Mouse (Mus musculus): ENCODE measurements around the gene Dock2. TPM values are rescaled to one million over a fixed set of nuclear protein-coding genes. Genes with fewer than 3 reads are reported as not detected.

The Dock2 gene
- polyA plus RNA-seq, 1 experiment = not detected

DNA sequence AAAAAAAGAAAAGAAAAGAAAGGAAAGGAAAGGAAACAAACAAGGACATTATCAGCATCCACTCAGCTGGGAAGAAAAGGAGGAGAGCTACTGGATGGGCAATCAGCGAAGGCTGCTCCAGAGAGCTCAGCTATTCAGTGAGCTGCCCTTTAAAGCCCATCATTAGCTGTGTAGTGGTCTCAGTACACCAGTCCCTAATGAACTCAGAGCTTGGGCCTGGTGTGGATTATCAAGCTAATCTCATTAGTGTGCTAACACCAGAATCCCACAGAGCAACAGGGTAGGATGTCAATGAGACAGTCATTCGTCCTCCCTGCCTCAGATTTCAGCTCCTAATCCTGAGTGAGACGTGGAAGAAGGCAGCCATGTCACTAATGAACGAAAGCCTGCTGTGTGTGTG, 493.4 kb downstream of the Dock2 start:
- no peak overlapping the region for H3K27ac ChIP-seq (ENCODE audit: insufficient read depth, low read length)
- H3K27me3 ChIP-seq (ENCODE audit: control insufficient read depth, insufficient read depth, low read length, poor library complexity, severe bottlenecking) = no peaks in the 10 kb centered on the region
- no peak overlapping the region for H3K9ac ChIP-seq (ENCODE audit: low read depth, poor library complexity, severe bottlenecking)

DNA sequence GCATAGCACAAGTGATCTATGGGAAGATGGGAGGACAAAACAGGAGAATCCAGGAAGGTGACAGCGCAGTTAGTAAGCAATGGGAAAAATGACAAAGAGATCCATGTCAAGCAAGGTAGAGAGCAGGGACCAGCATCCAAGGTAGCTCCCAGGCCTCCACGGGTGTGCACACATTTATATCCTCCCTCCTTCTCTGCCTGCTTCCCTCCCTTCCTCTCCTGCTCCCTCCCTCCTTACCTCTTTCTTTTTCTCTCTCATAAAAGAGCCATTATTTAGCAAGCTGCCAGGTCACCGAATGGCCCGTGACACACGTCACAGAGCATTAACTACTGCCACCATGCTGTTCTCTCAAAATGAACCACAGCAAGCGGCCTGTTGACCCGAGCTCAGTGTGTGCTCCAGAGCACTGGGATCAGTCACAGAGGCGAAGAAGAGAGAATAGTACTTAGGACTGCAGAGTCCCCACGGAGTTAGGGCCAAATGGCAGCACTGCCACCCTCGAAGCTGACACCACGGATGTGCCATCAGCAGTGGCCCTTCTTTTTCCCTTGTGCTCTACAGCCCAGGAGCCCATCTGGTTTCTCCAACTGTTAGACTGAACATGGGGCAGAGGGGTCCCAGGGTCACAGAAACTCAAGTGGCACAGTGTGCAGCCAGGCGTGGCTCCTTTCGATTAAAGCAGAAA, 499.4 kb downstream of the Dock2 start:
- Histone ChIP-seq H3K9me3 (replicated peaks; ENCODE audit: control insufficient read depth, insufficient read depth, low read length, poor library complexity, severe bottlenecking) (no peaks in the 10 kb centered on the region), H3K27me3 (ENCODE audit: control insufficient read depth, insufficient read depth, low read length, poor library complexity, severe bottlenecking) (no peaks in the 10 kb centered on the region), H3K27ac (ENCODE audit: insufficient read depth, low read length) (no peak overlapping the region), H3K9ac (ENCODE audit: low read depth, poor library complexity, severe bottlenecking) (no peak overlapping the region), H3K4me3 (ENCODE audit: low read depth, low read length) (no peak overlapping the region), H3K36me3 (ENCODE audit: control insufficient read depth, insufficient read depth, low read length, poor library complexity, severe bottlenecking) (no peaks in the 10 kb centered on the region), H3K4me1 (ENCODE audit: control insufficient read depth, insufficient read depth, low read length) (no peaks in the 10 kb centered on the region)
- TF ChIP-seq EP300 (IDR thresholded peaks at IDR 0.05; ENCODE audit: insufficient read depth, low read depth, low read length) = no peak

More for the DNA sequence above, 493.4 kb downstream of the Dock2 start:
- Histone ChIP-seq H3K4me1 (ENCODE audit: control insufficient read depth, insufficient read depth, low read length) (no peaks in the 10 kb centered on the region), H3K9me3 (replicated peaks; ENCODE audit: control insufficient read depth, insufficient read depth, low read length, poor library complexity, severe bottlenecking) (no peaks in the 10 kb centered on the region), H3K36me3 (ENCODE audit: control insufficient read depth, insufficient read depth, low read length, poor library complexity, severe bottlenecking) (no peaks in the 10 kb centered on the region), H3K4me3 (ENCODE audit: low read depth, low read length) (no peak overlapping the region)
- no peak for TF ChIP-seq POLR2A (IDR thresholded peaks at IDR 0.05; ENCODE audit: insufficient read depth, low read length)

DNA sequence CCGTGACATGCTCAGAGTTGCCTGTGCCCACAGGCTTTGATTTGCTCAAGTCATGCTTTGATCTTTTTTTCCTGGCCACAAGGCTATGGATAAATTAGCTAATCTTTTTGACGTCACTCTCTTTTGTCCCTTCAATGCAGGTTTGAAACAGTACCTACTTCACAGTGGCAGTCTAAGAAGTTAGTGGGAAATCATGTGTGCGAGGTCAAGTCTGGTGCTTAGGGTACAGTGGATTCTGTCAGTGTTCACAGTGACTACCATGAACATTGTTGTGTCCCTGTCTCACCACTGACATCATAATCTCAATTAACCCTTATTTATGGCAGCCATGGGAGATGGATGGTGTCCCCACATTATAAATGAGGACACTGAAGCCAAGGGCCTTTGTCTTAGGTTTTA, 506.6 kb downstream of the Dock2 start:
- no peaks in the 10 kb centered on the region for H3K27me3 ChIP-seq (ENCODE audit: control insufficient read depth, insufficient read depth, low read length, poor library complexity, severe bottlenecking)
- no peak overlapping the region for H3K9ac ChIP-seq (ENCODE audit: low read depth, poor library complexity, severe bottlenecking)
- no peak overlapping the region for H3K4me3 ChIP-seq (ENCODE audit: low read depth, low read length)
- no peak overlapping the region for H3K27ac ChIP-seq (ENCODE audit: insufficient read depth, low read length)
- TF ChIP-seq EP300 (IDR thresholded peaks at IDR 0.05; ENCODE audit: insufficient read depth, low read depth, low read length) (no peak), POLR2A (IDR thresholded peaks at IDR 0.05; ENCODE audit: insufficient read depth, low read length) (no peak), CTCF (IDR thresholded peaks at IDR 0.05; ENCODE audit: low read depth, low read length) (no peak)
- H3K36me3 ChIP-seq (ENCODE audit: control insufficient read depth, insufficient read depth, low read length, poor library complexity, severe bottlenecking) = no peaks in the 10 kb centered on the region
- H3K4me1 ChIP-seq (ENCODE audit: control insufficient read depth, insufficient read depth, low read length) = no peaks in the 10 kb centered on the region
- no peaks in the 10 kb centered on the region for H3K9me3 ChIP-seq (replicated peaks; ENCODE audit: control insufficient read depth, insufficient read depth, low read length, poor library complexity, severe bottlenecking)

- TF ChIP-seq POLR2A (IDR thresholded peaks at IDR 0.05; ENCODE audit: insufficient read depth, low read length) (no peak), EP300 (IDR thresholded peaks at IDR 0.05; ENCODE audit: insufficient read depth, low read depth, low read length) (no peak), CTCF (IDR thresholded peaks at IDR 0.05; ENCODE audit: low read depth, low read length) (no peak)
- Histone ChIP-seq H3K9ac (ENCODE audit: low read depth, poor library complexity, severe bottlenecking) (no peak overlapping the region), H3K27ac (ENCODE audit: insufficient read depth, low read length) (no peak overlapping the region), H3K9me3 (replicated peaks; ENCODE audit: control insufficient read depth, insufficient read depth, low read length, poor library complexity, severe bottlenecking) (no peaks in the 10 kb centered on the region), H3K4me1 (ENCODE audit: control insufficient read depth, insufficient read depth, low read length) (no peaks in the 10 kb centered on the region), H3K4me3 (ENCODE audit: low read depth, low read length) (no peak overlapping the region), H3K27me3 (ENCODE audit: control insufficient read depth, insufficient read depth, low read length, poor library complexity, severe bottlenecking) (no peaks in the 10 kb centered on the region), H3K36me3 (ENCODE audit: control insufficient read depth, insufficient read depth, low read length, poor library complexity, severe bottlenecking) (no peaks in the 10 kb centered on the region)
Observed at GRCm38 (mm10) chr11:34276363-34277046, 507.2 kb downstream of the Dock2 start.

DNA sequence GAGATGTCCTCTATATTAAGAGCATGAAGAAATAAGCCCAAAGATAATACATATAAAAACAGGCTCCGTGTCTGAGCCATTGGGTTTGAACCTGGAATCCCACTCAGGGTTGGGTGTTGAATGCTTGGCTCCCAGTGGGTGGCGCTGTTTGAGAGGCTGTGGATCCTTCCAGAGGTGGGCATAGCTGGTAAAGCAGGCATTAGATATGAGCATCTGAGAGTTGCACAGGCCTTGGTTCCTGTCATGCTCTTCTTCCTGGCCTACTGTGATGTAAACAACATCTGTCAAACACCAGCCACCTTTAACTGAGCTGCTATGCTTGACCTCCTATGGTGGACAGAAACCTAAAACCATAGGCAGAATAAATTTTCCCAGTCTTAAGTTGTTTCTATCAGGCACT, 507.8 kb downstream of the Dock2 start:
- Histone ChIP-seq H3K4me3 (ENCODE audit: low read depth, low read length) (no peak overlapping the region), H3K27me3 (ENCODE audit: control insufficient read depth, insufficient read depth, low read length, poor library complexity, severe bottlenecking) (no peaks in the 10 kb centered on the region), H3K4me1 (ENCODE audit: control insufficient read depth, insufficient read depth, low read length) (no peaks in the 10 kb centered on the region), H3K36me3 (ENCODE audit: control insufficient read depth, insufficient read depth, low read length, poor library complexity, severe bottlenecking) (no peaks in the 10 kb centered on the region), H3K27ac (ENCODE audit: insufficient read depth, low read length) (no peak overlapping the region), H3K9me3 (replicated peaks; ENCODE audit: control insufficient read depth, insufficient read depth, low read length, poor library complexity, severe bottlenecking) (no peaks in the 10 kb centered on the region), H3K9ac (ENCODE audit: low read depth, poor library complexity, severe bottlenecking) (no peak overlapping the region)
- TF ChIP-seq CTCF (IDR thresholded peaks at IDR 0.05; ENCODE audit: low read depth, low read length) (peak; percentile 55), POLR2A (IDR thresholded peaks at IDR 0.05; ENCODE audit: insufficient read depth, low read length) (no peak)

- H3K36me3 ChIP-seq (ENCODE audit: control insufficient read depth, insufficient read depth, low read length, poor library complexity, severe bottlenecking) = no peaks in the 10 kb centered on the region
- no peak overlapping the region for H3K27ac ChIP-seq (ENCODE audit: insufficient read depth, low read length)
- no peak overlapping the region for H3K9ac ChIP-seq (ENCODE audit: low read depth, poor library complexity, severe bottlenecking)
- no peaks in the 10 kb centered on the region for H3K27me3 ChIP-seq (ENCODE audit: control insufficient read depth, insufficient read depth, low read length, poor library complexity, severe bottlenecking)
- H3K4me3 ChIP-seq (ENCODE audit: low read depth, low read length) = no peak overlapping the region
- TF ChIP-seq POLR2A (IDR thresholded peaks at IDR 0.05; ENCODE audit: insufficient read depth, low read length) (no peak), EP300 (IDR thresholded peaks at IDR 0.05; ENCODE audit: insufficient read depth, low read depth, low read length) (no peak), CTCF (IDR thresholded peaks at IDR 0.05; ENCODE audit: low read depth, low read length) (no peak)
- no peaks in the 10 kb centered on the region for H3K4me1 ChIP-seq (ENCODE audit: control insufficient read depth, insufficient read depth, low read length)
- no peaks in the 10 kb centered on the region for H3K9me3 ChIP-seq (replicated peaks; ENCODE audit: control insufficient read depth, insufficient read depth, low read length, poor library complexity, severe bottlenecking)
Observed at GRCm38 (mm10) chr11:34272016-34272415, 511.7 kb downstream of the Dock2 start.
